Mouse (Mus musculus) testis, postnatal 14 days (tissue): ENCODE data around the gene Zfp985.
"Not testable (repeated sequence)": the region's sequence is repeated elsewhere in the genome, so short reads cannot be mapped to it uniquely, and the experiment has no call there.

Source experiments
- DNase-seq: peaks from one replicate; pipeline ENCODE4 v3.0.0; 2021; ENCODE audit warnings: low spot score

The Zfp985 gene

GRCm38 (mm10) chr4:147605521-147605920, 52.4 kb downstream of the Zfp985 start:
- DNase-seq = no peak

- not testable (repeated sequence) for DNase-seq
These were observed 53.4 kb downstream of the Zfp985 start for GRCm38 (mm10) chr4:147606511-147606910.

GRCm38 (mm10) chr4:147633818-147634262, 80.8 kb downstream of the Zfp985 start:
- not testable (repeated sequence) for DNase-seq
